Mouse (Mus musculus): Measurements from ENCODE around the gene Set.
A peak's percentile ranks its signal among the peaks of the same experiment; 100 is the strongest.

Set gene

GRCm38 (mm10) chr2:30093471-30094207 lies 36.5 kb downstream of the Set start, which contains the start of gene Zdhhc12:
Gene Zdhhc12 (minus strand): TSS chr2:30093648.
- DNase-seq: peak; percentile 89 to 96

GRCm38 (mm10) chr2:30094208-30094588 lies 37.0 kb downstream of the Set start:
- no peak for DNase-seq

GRCm38 (mm10) chr2:30095882-30096527 lies 38.8 kb downstream of the Set start:
- DNase-seq: peak; percentile 39 to 41

- DNase-seq: no peak
These were observed 43.0 kb downstream of the Set start for GRCm38 (mm10) chr2:30100214-30100613.

GRCm38 (mm10) chr2:30106364-30106763 lies 49.2 kb downstream of the Set start:
- DNase-seq: peak; percentile 51 to 63

- no peak for DNase-seq
These were observed 50.5 kb downstream of the Set start for GRCm38 (mm10) chr2:30107646-30108045.

GRCm38 (mm10) chr2:30108260-30108659 lies 51.1 kb downstream of the Set start:
- no peak for DNase-seq

GRCm38 (mm10) chr2:30111500-30111899 lies 54.3 kb downstream of the Set start:
- no peak for DNase-seq

GRCm38 (mm10) chr2:30112564-30112963 lies 55.4 kb downstream of the Set start:
- no peak for DNase-seq

GRCm38 (mm10) chr2:30119641-30120051 lies 62.5 kb downstream of the Set start:
- DNase-seq: peak; percentile 30 to 47

- DNase-seq: no peak
These were observed 63.1 kb downstream of the Set start for GRCm38 (mm10) chr2:30120269-30120668.
